Mouse (Mus musculus) layer of hippocampus, adult 2 months (tissue): ENCODE measurements at regions not wholly inside any gene's neighbourhood (a gene's known extent, or its start where the extent isn't known, plus 50 kb on each side); places are given as distances from the start of the nearest gene placed in this dataset.

Experiments
- DNase-seq, 2 experiments: peaks; one replicate each; pipeline ENCODE4 v3.0.0; 2022; ENCODE audit warnings: low spot score in 2 of 2
- H3K27ac ChIP-seq: fragments of 200-600 bp; 2 replicates; pipeline ENCODE4 v1.8.1; 2022
- H3K4me3 ChIP-seq: fragments of 200-600 bp; 2 replicates; pipeline ENCODE4 v1.8.1; 2022; ENCODE audit warnings: mild to moderate bottlenecking
- CTCF ChIP-seq: fragments of 200-600 bp; conservative IDR thresholded peaks from 2 replicates; pipeline ENCODE4 v1.8.1; 2022; ENCODE audit warnings: antibody characterized with exemption, mild to moderate bottlenecking, moderate library complexity
- microRNA-seq, 2 experiments: library from miRNA; unstranded; fragments of <30 nt; microRNA quantifications; one replicate each; pipeline ENCODE4 v1.2.0; 2021

- no peak for TF ChIP-seq CTCF
- Histone ChIP-seq H3K27ac (peak overlapping the region; percentile 71), H3K4me3 (no peak overlapping the region)
- DNase-seq, result peak in 1 of 2 experiments; percentile 25
Measured at GRCm38 (mm10) chr1:83509356-83509755, 101.4 kb upstream of the Sphkap start.

GRCm38 (mm10) chr1:83505386-83505785 lies 97.4 kb upstream of the Sphkap start:
- DNase-seq, result peak in 1 of 2 experiments; percentile 25
- no peak overlapping the region for H3K4me3 ChIP-seq
- peak overlapping the region; percentile 56 for H3K27ac ChIP-seq
- no peak for TF ChIP-seq CTCF

- no peak overlapping the region for H3K4me3 ChIP-seq
- no peak overlapping the region for H3K27ac ChIP-seq
- DNase-seq, result no peak
- no peak for TF ChIP-seq CTCF
Measured at GRCm38 (mm10) chr1:83496888-83497287, 88.9 kb upstream of the Sphkap start.

- TF ChIP-seq CTCF, result no peak
- Histone ChIP-seq H3K4me3 (no peak overlapping the region), H3K27ac (no peak overlapping the region)
- no peak for DNase-seq
Measured at GRCm38 (mm10) chr1:83496380-83496779, 88.4 kb upstream of the Sphkap start.

GRCm38 (mm10) chr1:83495022-83495421 lies 87.0 kb upstream of the Sphkap start:
- no peak for DNase-seq

GRCm38 (mm10) chr1:83479111-83479510 lies 71.1 kb upstream of the Sphkap start:
- no peak overlapping the region for H3K4me3 ChIP-seq
- H3K27ac ChIP-seq, result peak overlapping the region; percentile 32; the same call in 1 of the 2 replicates
- no peak for TF ChIP-seq CTCF
- peak in 1 of 2 experiments; percentile 49 for DNase-seq

More at GRCm38 (mm10) chr1:83495022-83495421, 87.0 kb upstream of the Sphkap start:
- no peak for TF ChIP-seq CTCF
- H3K4me3 ChIP-seq, result no peak overlapping the region
- no peak overlapping the region for H3K27ac ChIP-seq

Small RNA genes lying in the stretch of these regions (microRNA-seq; reads per million reads assigned to microRNA genes)
- gene Gm25754, result 0 reads per million in 2 experiments
